Mouse (Mus musculus) heart, adult 2 months (tissue): ENCODE data around the gene Cc2d2a.

Experiments used
- CTCF ChIP-seq: fragments of 200-600 bp; IDR thresholded peaks from 2 replicates; pipeline ENCODE4 v1.8.1; 2022; ENCODE audit warnings: antibody characterized with exemption, mild to moderate bottlenecking, moderate library complexity
- EP300 ChIP-seq: fragments of 200-500 bp; IDR thresholded peaks from 2 replicates; pipeline ENCODE4 v1.6.1; 2011; ENCODE audit warnings: low read depth, low read length, control low read depth; ENCODE audit not compliant: insufficient read depth
- POLR2A ChIP-seq: fragments of 200-500 bp; IDR thresholded peaks from 2 replicates; pipeline ENCODE4 v1.6.1; 2011; ENCODE audit warnings: mild to moderate bottlenecking, low read depth, low read length, control low read depth; ENCODE audit not compliant: insufficient read depth

DNA sequence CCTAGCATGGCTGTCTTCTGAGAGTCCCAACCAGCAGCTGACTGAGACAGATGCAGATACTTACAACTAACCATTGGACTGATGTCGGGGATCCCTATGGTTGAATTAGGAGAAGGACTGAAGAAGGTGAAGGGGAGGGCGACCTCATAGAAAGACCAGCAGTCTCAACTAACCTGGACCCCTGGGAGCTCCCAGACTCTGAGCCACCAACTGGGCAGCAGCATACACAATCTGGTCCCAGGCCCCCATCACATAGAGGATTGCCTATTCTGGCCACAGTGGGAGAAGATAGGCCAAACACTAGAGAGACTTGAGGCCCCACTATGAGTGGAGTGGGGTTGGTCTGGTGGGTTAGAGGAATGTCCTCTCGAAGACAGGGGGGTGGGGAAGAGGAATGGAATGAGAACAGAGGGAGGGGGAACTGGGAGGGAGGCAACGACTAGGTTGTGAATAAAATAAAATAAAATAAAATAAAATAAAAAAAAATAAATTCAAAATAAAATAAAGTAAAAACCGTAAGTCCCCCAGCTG lies 28.0 kb upstream of the Cc2d2a start:
- TF ChIP-seq POLR2A (no peak), CTCF (no peak), EP300 (no peak)
